20 mouse cellular contexts compared by ENCODE assay signal in genomic region chr9:70878157-70878556, GRCm38 (mm10).
DNase-seq lines count a peak whose midpoint lies in the region; ATAC-seq and TF ChIP-seq lines count a peak whose summit lies in the region.
"Had no signal": no experiment of that assay in that cellular context is flagged by ENCODE, and none has a peak within 500 bp of the region (broad histone marks: within the 10 kb centered on the region; RNA-seq: fewer than 3 reads in every experiment).

No protein-coding gene starts in this region.

- peak; percentile 68 for DNase-seq in forebrain, postnatal 0 days
- no peak for DNase-seq in forebrain, embryonic 10.5 days (ENCODE audit: extremely low spot score, low spot score)
- DNase-seq in brain, adult 2 months (ENCODE audit: low read depth, low spot score) = peak; percentile 93
- DNase-seq in cerebellum, adult 8-10 months = peak; percentile 46
- peak; percentile 59 to 69 for DNase-seq in layer of hippocampus, adult 8-10 months (ENCODE audit: low spot score in 2 of 2)
- no peak for DNase-seq in natural killer cell, adult 2 months (ENCODE audit: low spot score in 2 of 2)
- DNase-seq in spleen, adult 18-20 months = no peak
- DNase-seq: gastrocnemius, postnatal 14 days; liver, embryonic 13.5 days; lung, postnatal 14 days; right cerebral cortex, adult 18-20 months had no signal

- no peaks in the 10 kb centered on the region for H3K4me1 ChIP-seq in forebrain, postnatal 0 days (ENCODE audit: insufficient read depth)
- H3K4me1 ChIP-seq in forebrain, embryonic 10.5 days = peaks cover 5% of the 10 kb centered on the region; the same call in 1 of the 2 replicates
- no peaks in the 10 kb centered on the region for H3K4me1 ChIP-seq in midbrain, embryonic 15.5 days
- H3K4me1 ChIP-seq: forebrain, embryonic 13.5 days; intestine, embryonic 15.5 days had no signal

- TF ChIP-seq CTCF in forebrain, postnatal 0 days (IDR thresholded peaks at IDR 0.05; ENCODE audit: low read depth) = no peak

- H3K4me2 ChIP-seq in forebrain, postnatal 0 days (ENCODE audit: low read depth) = no peak overlapping the region
- no peak overlapping the region for H3K4me2 ChIP-seq in midbrain, embryonic 15.5 days
- H3K4me2 ChIP-seq: embryonic facial prominence, embryonic 15.5 days; forebrain, embryonic 13.5 days; heart, embryonic 13.5 days; intestine, embryonic 15.5 days; kidney, embryonic 15.5 days; liver, embryonic 13.5 days; midbrain, embryonic 11.5 days had no signal

- peak; percentile 66 for ATAC-seq in forebrain, postnatal 0 days
- no peak for ATAC-seq in midbrain, embryonic 15.5 days (replicated peaks)
- ATAC-seq: forebrain, embryonic 13.5 days; intestine, embryonic 15.5 days had no signal

- no peaks in the 10 kb centered on the region for H3K9me3 ChIP-seq in forebrain, postnatal 0 days (ENCODE audit: low read length)
- no peaks in the 10 kb centered on the region for H3K9me3 ChIP-seq in forebrain, embryonic 10.5 days
- H3K9me3 ChIP-seq in midbrain, embryonic 15.5 days = no peaks in the 10 kb centered on the region
- H3K9me3 ChIP-seq: embryonic facial prominence, embryonic 15.5 days; forebrain, embryonic 13.5 days; heart, embryonic 13.5 days; intestine, embryonic 15.5 days; kidney, embryonic 15.5 days; liver, embryonic 13.5 days had no signal

- H3K9ac ChIP-seq in forebrain, postnatal 0 days = no peak overlapping the region
- no peak overlapping the region for H3K9ac ChIP-seq in midbrain, embryonic 15.5 days
- H3K9ac ChIP-seq: embryonic facial prominence, embryonic 15.5 days; forebrain, embryonic 13.5 days; heart, embryonic 13.5 days; intestine, embryonic 15.5 days; kidney, embryonic 15.5 days; liver, embryonic 13.5 days had no signal

- H3K4me3 ChIP-seq in forebrain, postnatal 0 days (ENCODE audit: low read depth, low read length) = no peak overlapping the region
- no peak overlapping the region for H3K4me3 ChIP-seq in forebrain, embryonic 10.5 days
- H3K4me3 ChIP-seq in midbrain, embryonic 15.5 days = no peak overlapping the region
- H3K4me3 ChIP-seq: embryonic facial prominence, embryonic 15.5 days; forebrain, embryonic 13.5 days; heart, embryonic 13.5 days; intestine, embryonic 15.5 days; kidney, embryonic 15.5 days; left cerebral cortex, adult 2 months; liver, embryonic 13.5 days; myocyte had no signal

- H3K36me3 ChIP-seq in forebrain, postnatal 0 days (ENCODE audit: insufficient read depth) = no peaks in the 10 kb centered on the region
- H3K36me3 ChIP-seq in forebrain, embryonic 10.5 days (replicated peaks) = no peaks in the 10 kb centered on the region
- H3K36me3 ChIP-seq in midbrain, embryonic 15.5 days (replicated peaks) = no peaks in the 10 kb centered on the region
- H3K36me3 ChIP-seq: embryonic facial prominence, embryonic 15.5 days; heart, embryonic 13.5 days; intestine, embryonic 15.5 days; kidney, embryonic 15.5 days; liver, embryonic 13.5 days had no signal

- H3K27ac ChIP-seq in forebrain, postnatal 0 days (ENCODE audit: low read depth, low read length) = no peak overlapping the region
- no peak overlapping the region for H3K27ac ChIP-seq in forebrain, embryonic 10.5 days
- H3K27ac ChIP-seq in midbrain, embryonic 15.5 days = no peak overlapping the region
- H3K27ac ChIP-seq: embryonic facial prominence, embryonic 15.5 days; forebrain, embryonic 13.5 days; heart, embryonic 13.5 days; intestine, embryonic 15.5 days; kidney, embryonic 15.5 days; left cerebral cortex, adult 2 months; liver, embryonic 13.5 days had no signal

- WGBS in forebrain, postnatal 0 days = 46% methylated on average over 5 of the region's 5 CpGs
- WGBS in forebrain, embryonic 10.5 days = 93% methylated on average over 5 of the region's 5 CpGs
- WGBS in midbrain, embryonic 15.5 days = 84% methylated on average over 5 of the region's 5 CpGs

- no peaks in the 10 kb centered on the region for H3K27me3 ChIP-seq in forebrain, postnatal 0 days (ENCODE audit: insufficient read depth, low read length)
- H3K27me3 ChIP-seq in forebrain, embryonic 10.5 days (ENCODE audit: poor library complexity, severe bottlenecking) = no peaks in the 10 kb centered on the region
- no peaks in the 10 kb centered on the region for H3K27me3 ChIP-seq in midbrain, embryonic 15.5 days (replicated peaks)
- H3K27me3 ChIP-seq: embryonic facial prominence, embryonic 15.5 days; forebrain, embryonic 13.5 days; heart, embryonic 13.5 days; intestine, embryonic 15.5 days; kidney, embryonic 15.5 days; liver, embryonic 13.5 days had no signal

Comparison
In these comparisons a context has a peak if more than half of its experiments do, and no peak if none do; other contexts are left out.
1. DNase-seq: peak in forebrain, postnatal 0 days (single experiment), brain, adult 2 months (single experiment), cerebellum, adult 8-10 months (single experiment) and layer of hippocampus, adult 8-10 months (2 of 2); none in forebrain, embryonic 10.5 days (single experiment), natural killer cell, adult 2 months (0 of 2) and spleen, adult 18-20 months (0 of 2).